Mouse (Mus musculus): ENCODE measurements around the gene Rbfox2.
"Not testable (repeated sequence)": the region's sequence is repeated elsewhere in the genome, so short reads cannot be mapped to it uniquely, and the experiment has no call there.

Gene Rbfox2

DNA sequence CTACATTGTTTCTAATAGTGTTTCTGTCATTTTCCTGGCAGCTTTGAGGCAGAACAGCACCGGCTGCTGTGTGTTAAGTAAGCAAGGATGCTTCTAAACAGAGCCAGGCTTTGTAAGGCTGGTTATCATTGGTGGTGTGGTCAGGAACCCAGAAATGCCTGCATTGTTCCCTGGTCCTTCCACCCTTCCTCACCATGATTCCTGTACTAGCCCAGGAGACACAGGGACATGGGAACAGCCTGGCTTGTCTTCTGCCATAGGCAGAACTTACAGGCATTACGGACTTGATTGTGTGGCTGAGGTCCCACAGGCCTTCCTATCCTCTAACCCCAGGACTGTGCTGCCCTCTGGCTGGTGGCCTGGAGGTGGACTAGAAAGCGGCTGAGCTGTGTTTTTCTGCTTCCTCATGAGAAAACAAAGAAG, 238.4 kb downstream of the Rbfox2 start:
- no peak for DNase-seq (ENCODE audit: low spot score in 2 of 2)

DNA sequence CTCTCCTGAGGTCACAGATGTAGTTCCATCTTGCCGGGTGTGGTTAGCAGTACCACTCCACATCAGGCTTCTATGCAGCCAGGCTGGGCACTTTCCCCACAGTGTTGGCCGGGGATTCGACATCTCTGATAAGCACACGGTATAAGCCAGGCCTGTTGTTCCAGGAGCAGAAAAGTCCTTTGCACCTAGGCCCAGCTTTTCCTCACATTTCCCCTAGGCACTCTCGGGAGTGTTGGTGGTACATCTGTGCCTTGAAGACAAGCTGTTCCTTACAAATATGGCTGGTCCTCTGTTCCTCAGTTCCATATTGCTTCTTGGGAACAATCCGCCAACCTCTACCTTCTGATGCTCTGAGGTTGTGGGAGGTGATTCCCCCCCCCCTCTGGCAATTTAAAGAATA, 240.6 kb downstream of the Rbfox2 start:
- no peak for DNase-seq (ENCODE audit: low spot score in 2 of 2)

DNA sequence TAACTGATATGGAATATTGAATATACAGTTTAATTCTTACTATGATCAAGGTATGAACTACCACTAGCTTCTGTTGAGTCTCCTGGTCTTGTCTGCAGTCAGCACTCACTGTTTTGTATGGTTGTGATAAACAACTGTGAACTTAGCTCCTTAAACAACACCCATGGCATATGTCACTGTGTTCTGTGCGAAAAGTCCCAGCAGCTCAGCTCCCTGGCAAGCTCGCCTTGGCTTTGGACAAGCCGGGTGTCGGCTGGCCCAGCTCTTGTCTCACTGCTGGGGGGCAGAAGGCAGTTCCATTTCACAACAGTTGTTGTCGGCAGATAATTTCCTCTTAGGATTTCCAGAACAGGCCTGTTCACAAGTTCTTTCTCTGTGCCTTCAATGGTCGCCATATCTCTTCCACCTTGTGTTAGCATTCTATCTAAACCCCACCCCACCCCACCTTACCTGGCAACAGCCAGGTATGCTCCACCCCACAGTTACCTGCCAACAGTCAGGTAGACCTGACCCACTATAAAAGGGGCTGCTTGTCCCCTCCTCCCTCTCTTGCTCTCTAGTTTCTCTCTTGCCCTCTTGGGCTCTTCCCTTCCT, 241.4 kb downstream of the Rbfox2 start:
- DNase-seq (ENCODE audit: low spot score in 2 of 2), result no peak

DNA sequence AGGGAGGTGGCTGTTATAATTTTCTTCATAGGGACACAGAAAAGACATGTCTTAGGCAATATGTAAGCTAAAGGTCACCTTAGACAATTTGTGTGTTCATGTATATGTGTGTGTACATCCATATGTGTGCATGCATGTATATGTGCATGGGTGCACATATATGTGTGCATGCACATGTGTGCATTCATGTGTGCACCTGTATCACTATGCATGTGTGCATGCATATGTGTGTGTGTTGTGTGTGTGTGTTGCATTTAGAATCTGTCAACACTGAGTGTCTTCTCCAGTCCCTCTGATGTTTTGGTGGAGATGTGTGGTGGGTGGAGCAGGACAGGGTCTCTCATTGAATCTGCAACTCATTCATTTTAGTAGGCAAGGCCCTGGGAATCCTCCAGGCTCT, 244.1 kb downstream of the Rbfox2 start:
- no peak for DNase-seq (ENCODE audit: low spot score in 2 of 2)

DNA sequence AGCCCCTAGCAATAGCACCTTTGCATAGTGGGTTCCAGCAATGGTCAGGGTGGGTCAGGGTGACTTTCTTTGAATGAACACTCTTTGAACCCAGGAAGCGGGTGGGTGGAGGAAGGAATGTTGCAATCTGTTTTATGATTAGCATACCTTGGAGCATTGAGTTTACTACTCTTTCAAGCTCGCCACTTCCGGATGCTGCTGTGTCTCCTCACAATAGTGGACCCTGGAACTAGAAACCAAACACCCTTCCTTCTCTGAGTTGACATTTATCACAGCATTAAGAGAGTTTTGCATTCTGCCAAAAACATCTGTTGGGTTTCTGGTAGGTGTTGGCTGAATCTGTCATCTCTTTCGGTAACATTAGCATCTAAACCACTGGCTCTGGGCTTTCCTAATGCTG, 247.4 kb downstream of the Rbfox2 start:
- not testable (repeated sequence) for DNase-seq (ENCODE audit: low spot score in 2 of 2)

DNA sequence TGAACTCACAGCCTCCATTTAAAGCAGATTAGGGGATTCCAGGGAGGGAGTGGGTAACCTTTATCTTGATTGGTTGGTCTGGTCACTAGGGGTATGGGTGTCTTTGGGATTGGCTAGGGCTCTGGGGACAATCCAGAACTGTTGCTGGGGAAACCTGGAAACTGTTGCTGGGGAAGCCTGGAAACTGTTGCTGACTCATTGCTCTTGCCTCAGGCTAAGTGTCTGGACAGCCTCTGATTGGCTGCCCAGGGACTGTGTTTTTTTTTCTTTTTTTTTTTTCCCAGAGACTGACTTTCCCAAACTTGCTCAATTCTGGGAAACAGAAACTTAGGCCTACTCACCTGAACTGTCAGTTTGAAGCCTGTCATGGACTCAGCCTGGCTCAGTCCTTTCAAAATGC, 248.2 kb downstream of the Rbfox2 start:
- DNase-seq (ENCODE audit: low spot score in 2 of 2), result no peak

DNA sequence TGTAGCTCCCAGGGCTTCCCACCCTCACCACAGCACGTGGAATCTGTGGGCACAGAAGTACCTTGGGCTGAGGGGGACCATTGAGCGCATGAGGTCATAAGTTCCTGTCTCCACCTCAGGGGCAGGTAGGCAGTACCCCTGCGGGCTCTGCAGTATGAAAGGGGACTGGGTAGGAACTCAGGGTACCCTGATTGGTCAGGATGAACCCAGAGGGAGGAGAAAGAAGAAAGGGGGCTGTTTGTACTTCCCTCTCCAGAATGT, 250.1 kb downstream of the Rbfox2 start:
- DNase-seq (ENCODE audit: low spot score in 2 of 2), result no peak

DNA sequence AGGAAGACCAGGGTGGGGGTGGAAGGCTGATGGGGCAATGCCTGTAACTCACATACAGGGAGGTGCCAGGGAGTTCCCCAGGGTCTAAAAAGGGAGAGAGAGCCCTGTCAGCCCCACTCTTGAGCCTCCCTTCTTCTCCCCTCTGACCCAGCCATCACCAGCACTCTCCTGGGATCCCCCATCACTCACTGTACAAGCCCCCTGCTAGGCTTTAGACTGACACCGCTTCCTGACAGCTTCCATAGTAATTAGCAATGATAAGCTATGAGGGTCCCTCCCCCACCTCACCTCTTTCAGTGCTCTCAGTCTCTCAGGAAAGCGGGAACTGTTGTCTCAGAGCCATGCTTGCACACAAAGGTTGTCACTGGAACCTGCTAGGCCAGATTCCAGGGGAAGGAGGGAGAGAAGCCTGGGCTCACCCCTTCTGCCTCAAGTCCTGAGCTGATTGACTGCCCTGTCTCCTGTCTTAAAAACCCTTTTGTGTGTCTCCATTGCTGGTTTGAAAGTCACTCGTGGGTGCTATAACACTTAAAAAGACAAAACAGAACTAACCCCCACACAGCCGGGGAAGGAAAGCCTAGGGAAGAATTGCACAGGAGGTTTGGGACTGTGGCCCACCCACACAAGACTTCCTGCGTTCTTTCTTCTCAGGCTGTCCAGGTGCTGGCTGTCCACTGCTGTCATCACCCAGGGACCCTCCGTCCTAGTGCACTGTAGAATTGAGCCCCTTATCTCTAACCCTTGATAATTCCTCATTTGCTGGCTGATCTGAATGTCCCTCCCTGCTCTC, 250.6 kb downstream of the Rbfox2 start:
- no peak for DNase-seq (ENCODE audit: low spot score in 2 of 2)

DNA sequence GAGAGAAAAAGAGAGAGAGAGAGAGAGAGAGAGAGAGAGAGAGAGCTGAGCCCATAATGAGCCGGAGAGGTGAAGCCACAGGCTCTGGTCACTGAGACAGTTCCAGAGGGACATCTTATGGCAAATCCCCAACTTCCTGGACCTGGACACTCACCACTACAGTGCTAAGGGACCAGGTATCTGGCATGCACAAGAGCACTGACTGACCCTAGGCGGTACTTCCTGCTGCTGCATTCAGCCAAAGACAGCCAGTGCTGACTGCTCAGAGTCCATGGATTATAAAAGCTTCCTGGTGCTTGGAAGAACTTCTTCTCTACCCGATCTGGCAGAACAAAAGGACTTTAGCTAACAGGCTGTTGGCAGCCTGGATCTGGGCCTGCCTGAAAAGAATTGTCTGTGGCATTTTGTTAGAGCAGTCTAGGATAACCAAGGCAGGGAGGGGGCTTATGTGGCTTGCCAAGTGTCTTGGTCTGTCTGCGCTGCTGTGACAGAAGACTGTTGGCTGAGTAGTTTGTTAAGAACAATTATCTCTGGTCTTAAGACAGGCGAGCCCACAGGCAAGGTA, 252.1 kb downstream of the Rbfox2 start:
- no peak for DNase-seq (ENCODE audit: low spot score in 2 of 2)

DNA sequence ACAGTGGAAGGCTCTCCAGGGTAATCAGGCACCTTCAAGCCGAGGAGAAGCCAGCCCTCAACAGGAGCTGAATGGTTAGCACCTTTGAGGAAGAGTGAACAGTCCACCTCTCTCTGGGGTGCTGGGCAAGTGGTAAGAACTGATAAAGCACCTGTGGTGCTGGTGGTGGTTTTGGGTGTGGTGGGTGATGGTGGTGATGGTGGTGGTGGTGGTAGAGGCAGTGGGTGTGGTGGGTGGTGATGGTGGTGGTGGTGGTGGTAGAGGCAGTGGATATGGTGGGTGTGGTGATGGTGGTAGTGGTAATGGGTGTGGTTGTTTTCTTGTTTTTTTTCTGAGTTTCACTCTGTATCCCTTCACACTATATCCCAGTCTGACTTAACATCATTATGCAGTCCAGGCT, 253.8 kb downstream of the Rbfox2 start:
- DNase-seq (ENCODE audit: low spot score in 2 of 2), result no peak

DNA sequence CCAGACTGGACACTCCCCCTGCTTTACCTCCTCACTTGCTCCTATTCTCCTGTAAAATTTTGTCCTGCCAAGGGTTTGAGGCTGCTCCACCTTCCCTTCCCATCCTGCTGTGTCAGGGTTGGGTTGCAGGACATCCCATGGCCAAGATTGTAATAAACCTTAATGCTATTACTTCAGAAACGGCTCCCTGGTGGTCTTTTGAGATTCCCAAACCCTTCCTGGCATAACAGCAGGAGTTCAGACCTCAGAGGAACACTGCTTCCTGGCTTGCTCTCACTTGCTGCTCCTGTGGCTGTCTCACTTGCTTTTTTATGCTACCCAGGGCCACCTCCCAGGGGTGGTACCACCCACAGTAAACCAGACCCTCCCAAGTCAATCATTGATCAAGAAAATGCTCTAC, 254.6 kb downstream of the Rbfox2 start:
- no peak for DNase-seq (ENCODE audit: low spot score in 2 of 2)

DNA sequence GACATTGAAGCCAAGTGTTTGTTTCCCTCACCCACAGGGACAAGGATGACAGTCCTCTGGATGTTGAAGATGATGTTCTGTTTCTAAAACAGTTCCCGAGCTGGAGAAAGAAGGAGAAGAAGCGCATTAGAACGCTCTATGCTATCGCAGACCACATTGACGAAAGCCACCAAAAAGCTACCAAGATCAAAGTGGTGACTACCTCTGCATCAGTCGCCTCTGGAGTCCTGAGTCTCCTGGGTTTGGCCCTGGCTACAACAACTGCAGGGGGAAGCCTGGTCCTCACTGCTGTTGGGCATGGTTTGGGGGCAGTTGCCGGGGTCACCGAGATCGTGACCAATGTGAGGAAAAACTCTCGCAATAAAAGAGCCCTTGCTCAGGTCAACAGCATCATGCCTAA, 256.2 kb downstream of the Rbfox2 start, which contains the start of gene Mb:
Gene Mb (minus strand): TSS at position 101 of the 400 bp plus-strand sequence.
- no peak for DNase-seq (ENCODE audit: low spot score in 2 of 2)

DNA sequence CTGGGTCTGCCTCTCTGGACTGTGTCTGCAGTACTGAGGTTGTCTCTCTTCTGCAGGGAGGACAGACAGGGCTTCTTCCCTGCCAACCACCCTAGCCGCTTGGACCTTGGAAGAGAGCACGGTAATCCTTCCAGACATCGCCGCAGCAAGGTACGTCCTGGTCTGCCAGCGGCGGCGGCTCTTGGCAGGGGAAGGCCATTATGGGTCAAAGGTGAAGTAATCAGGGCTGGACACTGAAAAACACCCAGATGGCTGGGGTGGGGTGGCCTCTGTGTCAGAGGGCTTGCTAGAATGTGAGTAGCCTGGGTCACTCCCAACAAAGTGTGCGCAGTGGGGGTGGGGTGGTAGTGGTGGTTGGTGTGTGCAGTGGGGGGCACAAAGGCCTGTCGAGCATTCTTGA, 261.2 kb downstream of the Rbfox2 start:
- no peak for DNase-seq (ENCODE audit: low spot score in 2 of 2)

DNA sequence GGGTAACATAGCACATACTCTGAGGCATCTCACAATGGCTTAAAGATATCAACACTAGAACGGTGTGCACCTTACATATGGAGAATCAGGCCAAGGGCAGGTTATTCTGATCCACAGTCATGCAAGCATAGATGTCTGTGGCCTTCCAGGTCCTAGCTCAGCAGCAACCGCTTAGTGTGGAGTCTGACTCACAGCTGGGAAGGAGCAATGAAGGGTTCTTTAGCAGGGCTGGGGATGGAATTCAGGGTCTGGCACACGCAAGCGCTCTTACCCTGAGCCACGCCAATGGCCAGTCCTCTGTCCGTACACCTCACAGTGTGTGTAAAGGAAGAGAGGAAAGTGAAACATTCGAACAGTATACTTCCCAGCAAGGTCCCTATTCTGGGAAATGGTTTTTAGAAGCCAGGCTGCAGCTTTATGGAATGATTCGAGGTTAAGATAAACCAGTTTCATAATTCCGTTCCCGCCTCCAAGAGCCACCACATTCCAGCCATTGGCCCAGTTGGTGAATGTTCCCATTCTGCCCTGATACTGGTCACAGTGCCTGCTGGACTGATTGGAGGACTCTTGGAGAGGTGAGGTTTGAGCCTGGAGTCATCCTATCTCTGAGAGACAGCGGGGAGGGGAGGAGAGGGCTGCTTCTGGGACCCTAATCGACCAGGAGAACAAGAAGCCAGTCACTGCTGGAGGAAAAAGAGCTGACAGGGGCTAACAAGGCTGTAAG, 262.0 kb downstream of the Rbfox2 start, which contains the start of gene Apol6:
Gene Apol6 (plus strand): TSS at position 133 of the 724 bp plus-strand sequence.
- DNase-seq (ENCODE audit: low spot score in 2 of 2), result no peak

DNA sequence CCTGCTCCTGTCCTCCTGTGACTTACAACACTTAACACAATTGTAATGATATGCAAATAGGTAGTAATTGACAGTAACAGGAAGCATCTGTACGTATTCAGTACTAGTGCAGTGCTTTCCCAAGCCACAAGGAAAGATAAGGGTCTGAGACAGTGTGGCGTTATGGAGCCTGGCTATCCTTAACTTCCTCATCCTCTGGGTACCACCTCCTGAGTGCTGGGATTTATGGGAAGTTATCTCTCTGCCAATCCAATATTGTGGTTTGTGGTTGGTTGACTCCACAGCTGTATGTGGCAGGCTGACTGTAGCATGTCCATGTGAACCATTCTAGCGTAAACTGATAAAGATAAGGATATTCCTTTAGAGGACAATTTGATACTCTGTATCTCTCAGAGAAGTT, 266.0 kb downstream of the Rbfox2 start:
- no peak for DNase-seq (ENCODE audit: low spot score in 2 of 2)

DNA sequence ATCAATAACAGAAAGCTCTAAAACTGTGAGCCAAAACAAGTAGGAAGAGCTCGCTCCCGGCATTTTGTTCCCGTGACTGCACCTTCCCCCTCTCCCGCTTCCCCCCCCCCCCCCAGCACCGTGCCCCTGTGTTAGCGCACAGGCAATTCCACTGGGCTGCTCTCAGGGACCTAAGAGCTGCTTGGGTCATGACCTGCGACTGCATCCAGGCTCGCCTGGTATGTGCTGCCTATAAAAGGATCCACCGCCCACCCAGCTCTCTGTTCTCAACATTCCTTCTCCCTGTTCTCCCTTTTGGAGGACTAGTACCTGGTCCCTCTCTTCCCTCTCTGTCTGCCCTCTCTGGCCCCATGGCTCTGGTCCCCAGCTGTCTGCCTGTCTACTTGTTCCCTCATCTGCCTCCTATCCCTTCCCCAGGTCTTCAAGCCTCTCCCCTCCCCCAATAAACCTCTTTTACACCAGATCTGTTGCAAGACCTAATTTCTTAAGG, 267.5 kb downstream of the Rbfox2 start:
- DNase-seq (ENCODE audit: low spot score in 2 of 2), result no peak

DNA sequence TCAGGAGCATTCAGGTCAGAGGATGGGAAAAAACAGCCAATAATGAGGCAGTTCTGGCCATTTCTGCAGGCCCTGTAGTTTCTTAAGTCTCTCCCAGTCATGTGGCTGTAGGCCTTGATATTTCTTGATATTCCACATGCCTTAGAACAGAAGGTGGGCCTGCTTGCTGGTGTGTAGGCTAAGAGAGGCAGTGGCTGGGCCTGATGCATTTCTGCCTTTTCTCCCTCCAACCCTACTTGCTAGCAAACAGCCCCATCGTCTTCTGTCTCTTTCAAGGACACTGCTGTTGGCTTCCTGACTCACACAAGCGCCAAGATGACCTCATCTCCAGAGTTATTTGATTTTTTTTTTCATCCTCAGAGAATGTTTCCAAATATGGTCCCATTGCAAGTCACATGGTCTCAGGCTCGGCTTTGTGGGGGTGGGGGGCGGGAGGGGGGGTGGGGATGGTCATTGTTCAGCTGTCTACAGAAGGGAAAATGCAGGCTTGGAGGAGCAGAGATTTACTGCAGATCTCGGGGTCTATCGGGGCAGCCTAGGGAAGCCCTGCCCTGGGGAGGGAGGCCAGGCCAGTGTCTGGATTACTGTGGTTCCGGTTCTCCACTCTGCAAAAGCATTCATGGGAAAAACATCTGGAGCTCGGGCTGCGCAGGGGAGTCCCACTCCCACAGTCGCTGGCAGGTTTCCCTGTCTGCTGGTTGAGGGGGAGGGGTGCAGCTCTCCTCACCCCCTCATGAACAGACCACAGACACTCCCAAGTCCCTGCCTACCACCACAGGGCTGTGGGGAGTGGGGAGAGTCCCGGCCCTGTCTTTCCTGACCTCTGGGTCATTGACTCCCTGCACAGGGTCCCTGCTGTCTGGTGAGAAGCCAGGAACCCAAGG, 269.3 kb downstream of the Rbfox2 start:
- no peak for DNase-seq (ENCODE audit: low spot score in 2 of 2)

DNA sequence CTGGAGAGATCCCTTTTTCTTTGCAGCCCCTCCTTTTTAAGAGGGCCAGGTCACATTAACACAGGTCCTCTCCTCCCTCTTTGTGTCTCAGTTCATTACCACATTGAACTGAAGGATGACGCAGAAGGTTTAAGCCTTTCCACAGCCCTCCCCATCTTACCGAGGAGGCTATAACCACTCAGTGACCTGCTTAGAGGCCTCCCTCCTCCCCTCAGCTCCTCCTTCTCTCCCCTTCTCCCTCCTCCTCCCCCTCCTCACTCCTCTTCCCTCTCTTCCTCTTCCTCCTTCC, 269.9 kb downstream of the Rbfox2 start:
- no peak for DNase-seq (ENCODE audit: low spot score in 2 of 2)

DNA sequence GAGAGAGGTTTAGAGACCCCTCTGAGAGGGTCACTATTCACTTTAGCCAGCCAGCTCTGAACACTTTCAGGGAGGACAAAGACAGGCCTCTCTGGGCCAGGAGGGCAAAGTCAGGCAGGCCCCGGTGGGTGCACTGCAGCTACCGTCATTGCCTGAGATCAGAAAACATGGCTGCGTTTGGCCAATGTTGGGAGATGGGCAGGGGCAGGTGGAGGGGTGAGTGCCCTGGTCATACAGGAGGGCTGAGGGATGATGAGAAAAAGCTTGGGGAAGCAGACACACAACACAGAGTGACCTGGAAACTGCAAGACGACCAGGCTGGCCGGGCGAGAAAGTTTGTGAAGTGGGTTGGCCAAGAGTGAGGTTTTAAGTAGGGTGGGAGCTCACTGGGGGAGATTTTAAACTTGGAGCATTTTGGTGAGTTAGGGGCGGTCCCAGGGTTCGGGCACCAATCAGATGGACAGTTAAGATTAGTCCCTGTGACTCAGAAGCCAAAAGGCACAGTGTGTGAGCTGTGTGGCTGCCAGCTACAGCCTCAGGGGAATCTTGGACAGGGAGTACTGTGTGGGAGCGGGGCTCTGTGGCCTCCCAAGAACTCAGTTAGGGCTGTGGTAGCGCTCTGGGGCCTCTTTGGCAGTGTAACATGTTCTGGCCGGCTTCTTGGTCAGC, 270.4 kb downstream of the Rbfox2 start:
- DNase-seq (ENCODE audit: low spot score in 2 of 2), result no peak

DNA sequence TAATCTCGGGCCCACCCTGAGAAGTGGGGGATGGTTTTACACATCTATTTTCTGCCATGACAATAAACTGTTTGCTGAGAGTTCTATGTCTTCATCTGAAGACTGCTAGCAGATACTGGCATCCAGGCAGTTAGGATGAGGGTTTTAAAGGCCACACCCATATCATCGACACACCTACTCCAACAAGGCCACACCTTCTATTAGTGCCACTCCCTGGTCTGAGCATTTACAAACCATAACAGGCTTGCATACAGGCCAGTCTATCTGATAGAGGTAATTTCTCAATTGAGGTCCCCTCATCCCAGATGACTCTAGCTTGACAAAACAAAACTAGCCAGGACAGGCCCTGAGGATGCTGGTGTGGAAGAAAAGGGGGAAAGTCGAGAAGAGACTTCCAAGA, 271.2 kb downstream of the Rbfox2 start:
- DNase-seq (ENCODE audit: low spot score in 2 of 2), result no peak

DNA sequence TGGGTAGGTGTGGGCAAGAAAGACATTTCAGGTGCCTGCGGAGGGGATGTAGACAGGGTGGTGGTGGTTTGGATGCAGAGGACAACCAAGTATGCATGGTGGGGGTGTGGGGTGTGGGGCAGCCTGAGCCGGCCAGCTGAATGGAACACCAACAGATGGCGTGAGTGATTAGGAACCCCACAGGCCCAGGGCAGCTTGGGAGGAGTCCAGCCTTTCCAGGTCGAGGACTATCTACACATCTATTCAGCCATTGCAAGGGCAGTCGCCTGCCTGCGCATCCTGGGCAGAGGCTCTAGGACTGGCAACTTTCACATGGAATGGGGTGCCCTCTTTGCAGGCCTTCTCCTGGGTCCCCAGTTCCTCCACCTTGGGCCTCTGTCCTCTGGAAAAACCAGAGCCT, 272.3 kb downstream of the Rbfox2 start:
- DNase-seq (ENCODE audit: low spot score in 2 of 2), result no peak
